ENCODE assay signal across 30 mouse cellular contexts in the genomic region with DNA sequence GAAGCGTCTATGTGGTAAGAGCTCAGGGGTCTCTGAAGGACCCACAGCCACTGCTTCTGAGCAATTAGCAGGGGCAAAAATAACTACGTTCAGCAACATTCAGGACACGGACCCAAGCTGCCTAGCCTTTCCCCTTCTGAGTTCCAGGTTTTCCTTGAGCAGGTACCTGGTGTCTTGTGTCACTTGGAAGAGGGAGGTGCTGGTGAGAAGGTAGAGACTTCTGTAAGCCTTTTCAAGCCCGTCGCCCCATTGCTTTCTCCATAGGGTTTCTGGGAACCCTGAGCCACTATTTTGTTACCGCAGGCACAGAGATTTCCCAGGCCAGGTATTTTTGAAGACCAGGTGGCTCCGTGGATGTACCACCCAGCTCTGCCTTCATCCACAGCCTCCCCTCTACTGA. TPM values are rescaled to one million over a fixed set of nuclear protein-coding genes. Genes with fewer than 3 reads are reported as not detected.
A peak's percentile ranks its signal among the peaks of the same experiment; 100 is the strongest.
DNase-seq lines count a peak whose midpoint lies in the region; ATAC-seq and TF ChIP-seq lines count a peak whose summit lies in the region.
"Had no signal": no experiment of that assay in that cellular context is flagged by ENCODE, and none has a peak within 500 bp of the region (broad histone marks: within the 10 kb centered on the region; RNA-seq: fewer than 3 reads in every experiment).

No protein-coding gene starts in this region.

- DNase-seq in forebrain, embryonic 10.5 days (ENCODE audit: extremely low spot score, low spot score), result no peak
- no peak for DNase-seq in heart, adult 18-20 months
- no peak for DNase-seq in liver, embryonic 11.5 days (ENCODE audit: low spot score)
- DNase-seq in liver, result no peak
- DNase-seq: adrenal gland, postnatal 10 days; cerebellum, adult 9-11 months; liver, embryonic 13.5 days; lung, embryonic 14.5 days; right cerebral cortex, postnatal 14 days; spleen, adult 18-20 months had no signal

- H3K4me1 ChIP-seq in forebrain, embryonic 10.5 days, result peaks cover 76% of the 10 kb centered on the region
- H3K4me1 ChIP-seq in forebrain, embryonic 12.5 days, result peaks cover 45% of the 10 kb centered on the region
- peaks cover 26 to 31% of the 10 kb centered on the region in 2 experiments for H3K4me1 ChIP-seq in heart, embryonic 14.5 days (ENCODE audit: control insufficient read depth in 2 of 2, insufficient read depth in 2 of 2, low read length in 2 of 2)
- peaks cover 27% of the 10 kb centered on the region for H3K4me1 ChIP-seq in liver, embryonic 11.5 days (replicated peaks; ENCODE audit: control insufficient read depth, insufficient read depth, low read length)
- peaks cover 59% of the 10 kb centered on the region for H3K4me1 ChIP-seq in E14TG2a.4 (replicated peaks; ENCODE audit: low read depth, low read length)

- ATAC-seq in forebrain, embryonic 12.5 days (ENCODE audit: low FRiP score), result no peak
- no peak for ATAC-seq in heart, embryonic 14.5 days (ENCODE audit: insufficient number of reproducible peaks, insufficient read depth, low FRiP score, low read depth)
- no peak for ATAC-seq in liver, embryonic 11.5 days (replicated peaks; ENCODE audit: low FRiP score)
- ATAC-seq in erythroblast, adult 5-6 weeks (replicated peaks; ENCODE audit: low FRiP score, poor library complexity, severe bottlenecking), result no peak
- ATAC-seq: forebrain, embryonic 16.5 days; Patski had no signal

- H3K9ac ChIP-seq in forebrain, embryonic 12.5 days, result no peak overlapping the region
- H3K9ac ChIP-seq in heart, embryonic 14.5 days (ENCODE audit: low read length), result no peak overlapping the region
- no peak overlapping the region for H3K9ac ChIP-seq in liver, embryonic 11.5 days (ENCODE audit: low read depth, low read length)
- H3K9ac ChIP-seq: liver, embryonic 13.5 days; midbrain, embryonic 12.5 days had no signal

- H3K4me3 ChIP-seq in forebrain, embryonic 10.5 days, result peak overlapping the region; percentile 54; the same call in 1 of the 2 replicates
- H3K4me3 ChIP-seq in forebrain, embryonic 12.5 days (replicated peaks), result no peak overlapping the region
- peak overlapping the region in 1 of 2 experiments; percentile 46; a peak in 1 of 4 replicates for H3K4me3 ChIP-seq in heart, embryonic 14.5 days (ENCODE audit: control insufficient read depth in 1 of 2, insufficient read depth in 1 of 2, low read depth in 1 of 2, low read length in 2 of 2)
- H3K4me3 ChIP-seq in liver, embryonic 11.5 days (ENCODE audit: low read depth, low read length), result peak overlapping the region; percentile 52; the same call in 1 of the 2 replicates
- H3K4me3 ChIP-seq in E14TG2a.4 (replicated peaks; ENCODE audit: low read length), result peak overlapping the region; percentile 61; the same call in 1 of the 2 replicates
- H3K4me3 ChIP-seq: myocyte had no signal

- H3K36me3 ChIP-seq in forebrain, embryonic 10.5 days (replicated peaks), result peaks cover 5% of the 10 kb centered on the region; the same call in 1 of the 2 replicates
- H3K36me3 ChIP-seq in forebrain, embryonic 12.5 days (replicated peaks), result 0 out of 2 replicates have a peak, but pooled peaks cover 3% of the 10 kb centered on the region
- no peaks in the 10 kb centered on the region for H3K36me3 ChIP-seq in heart, embryonic 14.5 days (ENCODE audit: control insufficient read depth, insufficient read depth, low read length)
- H3K36me3 ChIP-seq in liver, embryonic 11.5 days (ENCODE audit: control insufficient read depth, insufficient read depth, low read length), result no peaks in the 10 kb centered on the region
- H3K36me3 ChIP-seq in E14TG2a.4 (ENCODE audit: insufficient read depth, low read length), result peaks cover 14% of the 10 kb centered on the region
- H3K36me3 ChIP-seq: embryonic facial prominence, embryonic 12.5 days; hindbrain, embryonic 13.5 days; midbrain, embryonic 12.5 days had no signal

- H3K27me3 ChIP-seq in forebrain, embryonic 10.5 days (ENCODE audit: poor library complexity, severe bottlenecking), result peaks cover 95% of the 10 kb centered on the region
- peaks cover 91% of the 10 kb centered on the region for H3K27me3 ChIP-seq in forebrain, embryonic 12.5 days
- peaks cover 67% of the 10 kb centered on the region for H3K27me3 ChIP-seq in heart, embryonic 14.5 days (ENCODE audit: control insufficient read depth, insufficient read depth, low read length)
- H3K27me3 ChIP-seq in liver, embryonic 11.5 days (replicated peaks; ENCODE audit: control insufficient read depth, insufficient read depth, low read length), result peaks cover 76% of the 10 kb centered on the region
- H3K27me3 ChIP-seq in E14TG2a.4 (ENCODE audit: insufficient read depth, low read length), result peaks cover 72% of the 10 kb centered on the region

- H3K9me3 ChIP-seq in forebrain, embryonic 10.5 days, result no peaks in the 10 kb centered on the region
- H3K9me3 ChIP-seq in forebrain, embryonic 12.5 days, result no peaks in the 10 kb centered on the region
- no peaks in the 10 kb centered on the region for H3K9me3 ChIP-seq in heart, embryonic 14.5 days (ENCODE audit: control insufficient read depth, low read length)
- no peaks in the 10 kb centered on the region for H3K9me3 ChIP-seq in liver, embryonic 11.5 days (ENCODE audit: control insufficient read depth, low read length)
- H3K9me3 ChIP-seq in E14TG2a.4 (ENCODE audit: low read length), result no peaks in the 10 kb centered on the region
- H3K9me3 ChIP-seq: embryonic facial prominence, embryonic 12.5 days; hindbrain, embryonic 13.5 days; liver, embryonic 13.5 days; midbrain, embryonic 12.5 days had no signal

- H3K4me2 ChIP-seq in forebrain, embryonic 12.5 days, result no peak overlapping the region
- H3K4me2 ChIP-seq in heart, embryonic 14.5 days (ENCODE audit: low read length), result peak overlapping the region; percentile 81; the same call in 1 of the 2 replicates
- H3K4me2 ChIP-seq in liver, embryonic 11.5 days, result no peak overlapping the region

- no peak for TF ChIP-seq CTCF in E14TG2a.4 (conservative IDR thresholded peaks at IDR 0.05; ENCODE audit: low read length)

- no peak overlapping the region for H3K27ac ChIP-seq in forebrain, embryonic 10.5 days
- no peak overlapping the region for H3K27ac ChIP-seq in forebrain, embryonic 12.5 days
- H3K27ac ChIP-seq in heart, embryonic 14.5 days (replicated peaks in 1 of 2; ENCODE audit: control insufficient read depth in 1 of 2, insufficient read depth in 1 of 2, low read depth in 2 of 2, low read length in 2 of 2), result no peak overlapping the region
- H3K27ac ChIP-seq in liver, embryonic 11.5 days (ENCODE audit: low read depth, low read length), result no peak overlapping the region
- H3K27ac ChIP-seq: embryonic facial prominence, embryonic 12.5 days; hindbrain, embryonic 13.5 days; kidney, postnatal 0 days; liver, embryonic 13.5 days; macrophage; midbrain, embryonic 12.5 days had no signal

- 11% methylated on average over 7 of the region's 7 CpGs for WGBS in forebrain, embryonic 10.5 days
- 13% methylated on average over 7 of the region's 7 CpGs for WGBS in forebrain, embryonic 12.5 days
- 42% methylated on average over 7 of the region's 7 CpGs for WGBS in heart, embryonic 14.5 days
- 17% methylated on average over 7 of the region's 7 CpGs for WGBS in liver, embryonic 11.5 days

RNA-seq across cellular contexts. Expression of a gene that starts 0.9 kb away (rescaled TPM):
- polyA plus RNA-seq in forebrain, embryonic 10.5 days (2016; fragmentation: Nextera tagmentation; extraction: Ambion mirVana), result 30.6 and 35.3 TPM in 2 replicates
- 4.6 TPM in 2 replicates for polyA plus RNA-seq in forebrain, embryonic 12.5 days (2016; fragmentation: Nextera tagmentation; extraction: Ambion mirVana)
- polyA plus RNA-seq in heart, embryonic 14.5 days (2014; fragmentation: Nextera tagmentation; extraction: Ambion mirVana), result 0.46 TPM in 1 of 2 replicates, not detected in the other
- total RNA-seq in heart, adult 18-20 months (2021), result not detected
- 0.32 and 0.82 TPM in 2 replicates for polyA plus RNA-seq in liver, embryonic 11.5 days (2014; fragmentation: Nextera tagmentation; extraction: Ambion mirVana)
- not detected in 2 replicates for total RNA-seq in erythroblast, adult 5-6 weeks (2015; ENCODE audit: low replicate concordance)
- total RNA-seq in erythroblast, adult 5-6 weeks (2017; ENCODE audit: low replicate concordance), result not detected in 2 replicates
- total RNA-seq: adrenal gland, postnatal 10 days; gastrocnemius, postnatal 4 days; layer of hippocampus, adult 18-20 months; layer of hippocampus, postnatal 25 days; left cerebral cortex, postnatal 25 days; neutrophil, adult 5-6 weeks had no signal
- polyA plus RNA-seq: cortical plate, adult 2 months; heart, postnatal 0 days; intestine, embryonic 14.5 days; liver, embryonic 13.5 days; lung, embryonic 14.5 days; macrophage; myocyte had no signal

RNA-seq across cellular contexts. Expression of a gene that starts 5.8 kb away (rescaled TPM):
- polyA plus RNA-seq in forebrain, embryonic 10.5 days (2016; fragmentation: Nextera tagmentation; extraction: Ambion mirVana), result 10.7 and 16.1 TPM in 2 replicates
- polyA plus RNA-seq in forebrain, embryonic 12.5 days (2016; fragmentation: Nextera tagmentation; extraction: Ambion mirVana), result 9.0 and 10.7 TPM in 2 replicates
- polyA plus RNA-seq in heart, embryonic 14.5 days (2014; fragmentation: Nextera tagmentation; extraction: Ambion mirVana), result 9.8 and 10.2 TPM in 2 replicates
- total RNA-seq in heart, adult 18-20 months (2021), result 10 to 100 TPM; 17.5 to 18.3 TPM
- polyA plus RNA-seq in liver, embryonic 11.5 days (2014; fragmentation: Nextera tagmentation; extraction: Ambion mirVana), result 32.7 and 34.5 TPM in 2 replicates
- total RNA-seq in erythroblast, adult 5-6 weeks (2015; ENCODE audit: low replicate concordance), result 11.1 and 12.3 TPM in 2 replicates
- total RNA-seq in erythroblast, adult 5-6 weeks (2017; ENCODE audit: low replicate concordance), result 9.4 and 22.3 TPM in 2 replicates

RNA-seq across cellular contexts. Expression of a gene that starts 40.0 kb away (rescaled TPM):
- polyA plus RNA-seq in forebrain, embryonic 10.5 days (2016; fragmentation: Nextera tagmentation; extraction: Ambion mirVana), result 59.2 and 63.9 TPM in 2 replicates
- 94.7 and 105 TPM in 2 replicates for polyA plus RNA-seq in forebrain, embryonic 12.5 days (2016; fragmentation: Nextera tagmentation; extraction: Ambion mirVana)
- polyA plus RNA-seq in heart, embryonic 14.5 days (2014; fragmentation: Nextera tagmentation; extraction: Ambion mirVana), result 47.0 and 47.1 TPM in 2 replicates
- total RNA-seq in heart, adult 18-20 months (2021), result 10 to 100 TPM; 72.5 to 76.3 TPM
- 38.9 and 39.7 TPM in 2 replicates for polyA plus RNA-seq in liver, embryonic 11.5 days (2014; fragmentation: Nextera tagmentation; extraction: Ambion mirVana)
- total RNA-seq in erythroblast, adult 5-6 weeks (2015; ENCODE audit: low replicate concordance), result 124 and 142 TPM in 2 replicates
- 257 and 309 TPM in 2 replicates for total RNA-seq in erythroblast, adult 5-6 weeks (2017; ENCODE audit: low replicate concordance)
